Mouse (Mus musculus) embryo, embryonic 9.5 days (tissue): ENCODE data around the gene Tll2.

ENCODE experiments used
- DNase-seq: peaks from one replicate; pipeline ENCODE4 v3.0.0-alpha.2; 2017; ENCODE audit errors: extremely low spot score

The Tll2 gene

GRCm38 (mm10) chr19:41088491-41088890, 118.1 kb downstream of the Tll2 start:
- DNase-seq, result no peak

- DNase-seq, result no peak
Measured at GRCm38 (mm10) chr19:41087901-41088300, 118.7 kb downstream of the Tll2 start.

- peak; percentile 76 for DNase-seq
Measured at GRCm38 (mm10) chr19:41086700-41087099, 119.9 kb downstream of the Tll2 start.

GRCm38 (mm10) chr19:41086289-41086688, 120.3 kb downstream of the Tll2 start:
- DNase-seq, result no peak

- DNase-seq, result no peak
Measured at GRCm38 (mm10) chr19:41083646-41084045, 123.0 kb downstream of the Tll2 start.

GRCm38 (mm10) chr19:41081589-41081988, 125.0 kb downstream of the Tll2 start:
- no peak for DNase-seq

GRCm38 (mm10) chr19:41076906-41077305, 129.7 kb downstream of the Tll2 start, which contains the start of gene Opalin:
Gene Opalin (minus strand): TSS chr19:41077113.
- no peak for DNase-seq

- no peak for DNase-seq
Measured at GRCm38 (mm10) chr19:41073746-41074455, 132.7 kb downstream of the Tll2 start.

- DNase-seq, result peak; percentile 74
Measured at GRCm38 (mm10) chr19:41071500-41071899, 135.1 kb downstream of the Tll2 start.

GRCm38 (mm10) chr19:41054702-41055101, 151.9 kb downstream of the Tll2 start:
- DNase-seq, result no peak

GRCm38 (mm10) chr19:41053530-41053929, 153.1 kb downstream of the Tll2 start:
- DNase-seq, result no peak

- DNase-seq, result no peak
Measured at GRCm38 (mm10) chr19:41052247-41052646, 154.4 kb downstream of the Tll2 start.

GRCm38 (mm10) chr19:41051714-41052113, 154.9 kb downstream of the Tll2 start:
- DNase-seq, result no peak

- no peak for DNase-seq
Measured at GRCm38 (mm10) chr19:41048187-41048559, 158.5 kb downstream of the Tll2 start.

GRCm38 (mm10) chr19:41047437-41048186, 159.0 kb downstream of the Tll2 start:
- DNase-seq, result no peak

- no peak for DNase-seq
Measured at GRCm38 (mm10) chr19:41045091-41045770, 161.4 kb downstream of the Tll2 start.

GRCm38 (mm10) chr19:41039110-41039509, 167.5 kb downstream of the Tll2 start:
- no peak for DNase-seq

GRCm38 (mm10) chr19:41035809-41036551, 170.7 kb downstream of the Tll2 start:
- DNase-seq, result no peak
